ENCODE assay signal across 8 mouse cellular contexts in genomic region chr3:101078344-101078743, GRCm38 (mm10). TPM values are rescaled to one million over a fixed set of nuclear protein-coding genes. Genes with fewer than 3 reads are reported as not detected.
A peak's percentile ranks its signal among the peaks of the same experiment; 100 is the strongest.
DNase-seq lines count a peak whose midpoint lies in the region; ATAC-seq and TF ChIP-seq lines count a peak whose summit lies in the region.

No protein-coding gene starts in this region.

- H3K4me3 ChIP-seq in heart, postnatal 0 days (ENCODE audit: low read depth, low read length): no peak overlapping the region

- H3K4me1 ChIP-seq in heart, postnatal 0 days (ENCODE audit: control insufficient read depth, insufficient read depth): peaks cover 34% of the 10 kb centered on the region

- no peak overlapping the region for H3K4me2 ChIP-seq in heart, postnatal 0 days (ENCODE audit: low read depth, low read length)

- no peaks in the 10 kb centered on the region for H3K9me3 ChIP-seq in heart, postnatal 0 days (replicated peaks; ENCODE audit: control insufficient read depth, low read length)

- no peak for TF ChIP-seq CTCF in heart, postnatal 0 days (IDR thresholded peaks at IDR 0.05; ENCODE audit: low read depth)

- no peak for TF ChIP-seq EP300 in heart, postnatal 0 days (IDR thresholded peaks at IDR 0.05; ENCODE audit: low read depth)

- WGBS in heart, postnatal 0 days: 59% methylated on average over 1 of the region's 1 CpGs

- no peaks in the 10 kb centered on the region for H3K27me3 ChIP-seq in heart, postnatal 0 days (ENCODE audit: control insufficient read depth, insufficient read depth, low read length)

- ATAC-seq in cerebellum, adult (ENCODE audit: insufficient number of reproducible peaks, low FRiP score, low TSS enrichment): 0 out of 2 replicates have a peak, but pooled peaks have one; percentile 12
- ATAC-seq in heart, postnatal 0 days (ENCODE audit: insufficient read depth, low read depth): peak; percentile 47; the same call in 1 of the 2 replicates
- ATAC-seq in CD4-positive, CD25-positive, alpha-beta regulatory T cell, adult 4 months: no peak

- peaks cover 26% of the 10 kb centered on the region; the same call in 1 of the 2 replicates for H3K36me3 ChIP-seq in heart, postnatal 0 days (replicated peaks; ENCODE audit: control insufficient read depth, insufficient read depth, low read length)

- DNase-seq in cerebellum, adult 11 months: no peak
- peak; percentile 49 for DNase-seq in ovary, postnatal 36 days (ENCODE audit: low spot score)
- DNase-seq in ovary, postnatal 10 days (ENCODE audit: low spot score): no peak
- DNase-seq in heart, postnatal 0 days (ENCODE audit: low spot score): peak; percentile 68
- peak; percentile 40 for DNase-seq in skeletal muscle tissue, adult 2 months (ENCODE audit: low read depth, low spot score)
- no peak for DNase-seq in thymus, postnatal 4 days

- no peak overlapping the region for H3K27ac ChIP-seq in heart, postnatal 0 days (ENCODE audit: low read depth)

- no peak overlapping the region for H3K9ac ChIP-seq in heart, postnatal 0 days (replicated peaks; ENCODE audit: low read depth, low read length)

RNA-seq across cellular contexts. Expression of gene Ptgfrn, which starts 31.7 kb away (rescaled TPM):
- total RNA-seq in heart, postnatal 0 days (2014; rRNA removed; ENCODE audit: low replicate concordance): 61.5 and 74.4 TPM in 2 replicates
- polyA plus RNA-seq in heart, postnatal 0 days (2015; fragmentation: Nextera tagmentation; extraction: Ambion mirVana): 4.6 and 5.2 TPM in 2 replicates
- 1 to 10 TPM in 1 of 2 experiments, under 1 TPM in 1; 0.73 to 1.0 TPM for polyA plus RNA-seq in CD4-positive, CD25-positive, alpha-beta regulatory T cell, adult 4 months (2017; shearing (Covaris generic))

RNA-seq across cellular contexts. Expression of gene Cd101, which starts 49.0 kb away (rescaled TPM):
- 1.8 TPM in 1 of 2 replicates, not detected in the other for total RNA-seq in heart, postnatal 0 days (2014; rRNA removed; ENCODE audit: low replicate concordance)
- 0.26 and 0.27 TPM in 2 replicates for polyA plus RNA-seq in heart, postnatal 0 days (2015; fragmentation: Nextera tagmentation; extraction: Ambion mirVana)
- polyA plus RNA-seq in CD4-positive, CD25-positive, alpha-beta regulatory T cell, adult 4 months (2017; shearing (Covaris generic)): 10 to 100 TPM; 19.4 to 43.3 TPM

Comparison
In these comparisons a context has a peak if more than half of its experiments do, and no peak if none do; other contexts are left out.
1. DNase-seq: peak in ovary, postnatal 36 days (single experiment), heart, postnatal 0 days (single experiment) and skeletal muscle tissue, adult 2 months (single experiment); none in cerebellum, adult 11 months (single experiment), ovary, postnatal 10 days (single experiment) and thymus, postnatal 4 days (single experiment).
2. RNA of gene Cd101, which starts 49.0 kb away (polyA plus RNA-seq): 19.4 to 43.3 TPM in CD4-positive, CD25-positive, alpha-beta regulatory T cell, adult 4 months; 0.26 to 0.27 TPM in heart, postnatal 0 days; every median in the first group is over 10 times any median in the second.